Mouse (Mus musculus) stomach, embryonic 14.5 days (tissue): ENCODE results near the gene BC017158. TPM values are rescaled to one million over a fixed set of nuclear protein-coding genes. Genes with fewer than 3 reads are reported as not detected.

Source experiments
- ATAC-seq: fragments of 200-750 bp; cut with Nextera tagmentation; 2 replicates; pipeline ENCODE4 v1.8.0; 2017; ENCODE audit warnings: low read depth, moderate TSS enrichment; ENCODE audit not compliant: insufficient number of reproducible peaks, insufficient read depth, low FRiP score
- H3K27ac ChIP-seq: fragments of 300-500 bp; sonication (generic); 2 replicates; pipeline ENCODE4 v1.5.1; 2014; ENCODE audit warnings: mild to moderate bottlenecking, low read length, moderate library complexity, mixed read lengths
- H3K27me3 ChIP-seq: fragments of 300-500 bp; sonication (generic); 2 replicates; pipeline ENCODE4 v1.6.1; 2014; ENCODE audit warnings: low read length, control low read depth, mixed read lengths; ENCODE audit not compliant: control insufficient read depth, insufficient read depth
- H3K36me3 ChIP-seq: fragments of 300-500 bp; sonication (generic); 2 replicates; pipeline ENCODE4 v1.6.1; 2014; ENCODE audit warnings: mild to moderate bottlenecking, control low read depth, low read length, moderate library complexity, mixed read lengths; ENCODE audit not compliant: control insufficient read depth, insufficient read depth
- H3K4me1 ChIP-seq: fragments of 300-500 bp; sonication (generic); 2 replicates; pipeline ENCODE4 v1.6.1; 2014; ENCODE audit warnings: low read length, control low read depth, mixed read lengths; ENCODE audit not compliant: control insufficient read depth, insufficient read depth
- H3K4me2 ChIP-seq: fragments of 300-500 bp; sonication (generic); replicated peaks from 2 replicates; pipeline ENCODE4 v1.6.1; 2014; ENCODE audit warnings: low read depth, low read length, control low read depth
- H3K4me3 ChIP-seq: fragments of 300-500 bp; sonication (generic); 2 replicates; pipeline ENCODE4 v1.5.1; 2014; ENCODE audit warnings: low read depth, low read length, control low read depth
- H3K9ac ChIP-seq: fragments of 300-500 bp; sonication (generic); replicated peaks from 2 replicates; pipeline ENCODE4 v1.6.1; 2014; ENCODE audit warnings: low read depth, mild to moderate bottlenecking, control low read depth, low read length, moderate library complexity, mixed read lengths
- H3K9me3 ChIP-seq: fragments of 300-500 bp; sonication (generic); 2 replicates; pipeline ENCODE4 v1.6.1; 2016; ENCODE audit warnings: low read depth, low read length, control low read depth; ENCODE audit not compliant: control insufficient read depth
- WGBS: fragments of 180-500 bp; shearing (Covaris S2); extraction: QIAGEN DNeasy Blood & Tissue Kit; methylation state at CpG from one replicate; pipeline ENCODE4 v1.1.7; 2014; 5-methylcytosine and 5-hydroxymethylcytosine counted together
- polyA plus RNA-seq: library from polyadenylated mRNA; unstranded; fragments of >200 nt; fragmentation: Nextera tagmentation; extraction: Ambion mirVana; gene quantifications from 2 replicates; pipeline ENCODE4 v1.2.1, GENCODE M21; 2014

BC017158 gene
- polyA plus RNA-seq, 1 experiment from 2014 or later = 36.8 TPM

GRCm38 (mm10) chr7:128285060-128285459, 12.9 kb downstream of the BC017158 start:
- Histone ChIP-seq H3K36me3 (peaks cover 22% of the 10 kb centered on the region; the same call in 1 of the 2 replicates), H3K9me3 (no peaks in the 10 kb centered on the region), H3K27ac (no peak overlapping the region), H3K27me3 (no peaks in the 10 kb centered on the region), H3K4me1 (no peaks in the 10 kb centered on the region), H3K4me3 (no peak overlapping the region), H3K4me2 (no peak overlapping the region), H3K9ac (no peak overlapping the region)
- ATAC-seq = no peak
- WGBS = 87% methylated on average over 8 of the region's 8 CpGs

GRCm38 (mm10) chr7:128284047-128284446, 13.9 kb downstream of the BC017158 start:
- Histone ChIP-seq H3K27ac (no peak overlapping the region; the same call in 1 of the 2 replicates), H3K36me3 (peaks cover 20% of the 10 kb centered on the region; the same call in 1 of the 2 replicates), H3K4me2 (no peak overlapping the region), H3K27me3 (no peaks in the 10 kb centered on the region), H3K4me1 (no peaks in the 10 kb centered on the region), H3K9ac (no peak overlapping the region), H3K9me3 (no peaks in the 10 kb centered on the region), H3K4me3 (no peak overlapping the region)
- no peak for ATAC-seq
- WGBS = 51% methylated on average over 5 of the region's 5 CpGs

- no peak overlapping the region for H3K4me2 ChIP-seq
- no peak for ATAC-seq
- WGBS = 29% methylated on average over 7 of the region's 7 CpGs
- peak overlapping the region; percentile 39; the same call in 1 of the 2 replicates for H3K27ac ChIP-seq
- peaks cover 2% of the 10 kb centered on the region; the same call in 1 of the 2 replicates for H3K4me1 ChIP-seq
- peaks cover 21% of the 10 kb centered on the region for H3K36me3 ChIP-seq
- no peaks in the 10 kb centered on the region for H3K9me3 ChIP-seq
- no peaks in the 10 kb centered on the region for H3K27me3 ChIP-seq
- H3K9ac ChIP-seq = no peak overlapping the region
- no peak overlapping the region for H3K4me3 ChIP-seq
These were observed 15.3 kb downstream of the BC017158 start for GRCm38 (mm10) chr7:128282532-128283244.

GRCm38 (mm10) chr7:128281765-128282164, 16.2 kb downstream of the BC017158 start:
- H3K4me2 ChIP-seq = no peak overlapping the region
- H3K36me3 ChIP-seq = peaks cover 20% of the 10 kb centered on the region
- no peaks in the 10 kb centered on the region for H3K9me3 ChIP-seq
- no peak overlapping the region for H3K4me3 ChIP-seq
- no peak for ATAC-seq
- no peaks in the 10 kb centered on the region for H3K27me3 ChIP-seq
- H3K4me1 ChIP-seq = peaks cover 3% of the 10 kb centered on the region; the same call in 1 of the 2 replicates
- WGBS = 86% methylated on average over 11 of the region's 11 CpGs
- H3K27ac ChIP-seq = no peak overlapping the region
- H3K9ac ChIP-seq = no peak overlapping the region

GRCm38 (mm10) chr7:128279750-128280149, 18.2 kb downstream of the BC017158 start:
- Histone ChIP-seq H3K9me3 (no peaks in the 10 kb centered on the region), H3K9ac (no peak overlapping the region), H3K27me3 (no peaks in the 10 kb centered on the region), H3K4me3 (no peak overlapping the region), H3K4me1 (peaks cover 3% of the 10 kb centered on the region; the same call in 1 of the 2 replicates), H3K27ac (no peak overlapping the region), H3K4me2 (no peak overlapping the region), H3K36me3 (peaks cover 36% of the 10 kb centered on the region)
- ATAC-seq = no peak
- WGBS = 85% methylated on average over 4 of the region's 4 CpGs

- no peak overlapping the region for H3K4me3 ChIP-seq
- no peaks in the 10 kb centered on the region for H3K27me3 ChIP-seq
- peaks cover 49% of the 10 kb centered on the region for H3K36me3 ChIP-seq
- H3K4me1 ChIP-seq = peaks cover 3% of the 10 kb centered on the region; the same call in 1 of the 2 replicates
- no peak overlapping the region for H3K4me2 ChIP-seq
- no peak overlapping the region for H3K9ac ChIP-seq
- WGBS = 96% methylated on average over 6 of the region's 6 CpGs
- ATAC-seq = no peak
- H3K9me3 ChIP-seq = no peaks in the 10 kb centered on the region
- H3K27ac ChIP-seq = no peak overlapping the region
These were observed 21.9 kb downstream of the BC017158 start for GRCm38 (mm10) chr7:128276051-128276450.

GRCm38 (mm10) chr7:128271496-128271895, 26.5 kb downstream of the BC017158 start:
- H3K9me3 ChIP-seq = no peaks in the 10 kb centered on the region
- no peak overlapping the region for H3K9ac ChIP-seq
- no peak for ATAC-seq
- no peak overlapping the region for H3K4me3 ChIP-seq
- peaks cover 37% of the 10 kb centered on the region for H3K36me3 ChIP-seq
- H3K4me1 ChIP-seq = no peaks in the 10 kb centered on the region
- no peak overlapping the region for H3K4me2 ChIP-seq
- 92% methylated on average over 9 of the region's 9 CpGs for WGBS
- H3K27me3 ChIP-seq = no peaks in the 10 kb centered on the region
- no peak overlapping the region for H3K27ac ChIP-seq

GRCm38 (mm10) chr7:128270431-128270850, 27.5 kb downstream of the BC017158 start:
- no peaks in the 10 kb centered on the region for H3K9me3 ChIP-seq
- peak; percentile 93 for ATAC-seq
- H3K4me2 ChIP-seq = no peak overlapping the region
- H3K4me1 ChIP-seq = no peaks in the 10 kb centered on the region
- H3K27ac ChIP-seq = no peak overlapping the region
- H3K9ac ChIP-seq = no peak overlapping the region
- no peaks in the 10 kb centered on the region for H3K27me3 ChIP-seq
- WGBS = 42% methylated on average over 13 of the region's 13 CpGs
- no peak overlapping the region for H3K4me3 ChIP-seq
- H3K36me3 ChIP-seq = peaks cover 26% of the 10 kb centered on the region
